Mouse (Mus musculus) brain, embryonic 14.5 days (tissue): ENCODE results near the gene Tmem200c.

Experiments
- CTCF ChIP-seq: fragments of 200-500 bp; IDR thresholded peaks from 2 replicates; pipeline ENCODE4 v1.5.1; 2012; ENCODE audit warnings: inconsistent platforms, mild to moderate bottlenecking, moderate library complexity, borderline replicate concordance; ENCODE audit not compliant: insufficient read depth, insufficient read length; ENCODE audit errors: extremely low read depth
- POLR2A ChIP-seq: fragments of 200-500 bp; IDR thresholded peaks from 2 replicates; pipeline ENCODE4 v1.6.1; 2012; ENCODE audit warnings: mild to moderate bottlenecking, inconsistent platforms, borderline replicate concordance; ENCODE audit not compliant: poor library complexity, insufficient read depth, insufficient read length, severe bottlenecking; ENCODE audit errors: extremely low read depth

GRCm38 (mm10) chr17:68839888-68840571 lies 13.6 kb downstream of the Tmem200c start:
- no peak for TF ChIP-seq CTCF
- TF ChIP-seq POLR2A: no peak
